Mouse (Mus musculus) limb, embryonic 15.5 days (tissue): Measurements from ENCODE around the gene Trappc12. TPM values are rescaled to one million over a fixed set of nuclear protein-coding genes. Genes with fewer than 3 reads are reported as not detected.

Source experiments
- ATAC-seq: fragments of 200-750 bp; cut with Nextera tagmentation; 2 replicates; pipeline ENCODE4 v1.8.0; 2017; ENCODE audit warnings: low read depth, moderate TSS enrichment; ENCODE audit not compliant: insufficient number of reproducible peaks, low FRiP score, low TSS enrichment
- H3K27ac ChIP-seq: fragments of 300-500 bp; sonication (generic); 2 replicates; pipeline ENCODE4 v1.5.1; 2015; ENCODE audit warnings: moderate library complexity, mild to moderate bottlenecking, inconsistent platforms
- H3K27me3 ChIP-seq: fragments of 300-500 bp; sonication (generic); 2 replicates; pipeline ENCODE4 v1.6.1; 2015; ENCODE audit warnings: inconsistent platforms
- H3K36me3 ChIP-seq: fragments of 300-500 bp; sonication (generic); 2 replicates; pipeline ENCODE4 v1.6.1; 2015; ENCODE audit warnings: inconsistent platforms
- H3K4me1 ChIP-seq: fragments of 300-500 bp; sonication (generic); 2 replicates; pipeline ENCODE4 v1.6.1; 2015; ENCODE audit warnings: inconsistent platforms
- H3K4me2 ChIP-seq: fragments of 300-500 bp; sonication (generic); 2 replicates; pipeline ENCODE4 v1.6.1; 2015; ENCODE audit warnings: mild to moderate bottlenecking, inconsistent platforms
- H3K4me3 ChIP-seq: fragments of 300-500 bp; sonication (generic); 2 replicates; pipeline ENCODE4 v1.5.1; 2015; ENCODE audit warnings: mild to moderate bottlenecking, inconsistent platforms
- H3K9ac ChIP-seq: fragments of 300-500 bp; sonication (generic); 2 replicates; pipeline ENCODE4 v1.6.1; 2015; ENCODE audit warnings: inconsistent platforms
- H3K9me3 ChIP-seq: fragments of 300-500 bp; sonication (generic); 2 replicates; pipeline ENCODE4 v1.6.1; 2016; ENCODE audit warnings: inconsistent platforms
- WGBS: fragments of 180-500 bp; shearing (Covaris S2); methylation state at CpG from one replicate; pipeline ENCODE4 v1.1.7; 2015; 5-methylcytosine and 5-hydroxymethylcytosine counted together
- polyA plus RNA-seq: library from polyadenylated mRNA; unstranded; fragments of >200 nt; fragmentation: Nextera tagmentation; extraction: Ambion mirVana; gene quantifications from 2 replicates; pipeline ENCODE4 v1.2.1, GENCODE M21; 2015

The Trappc12 gene
- polyA plus RNA-seq, 1 experiment from 2014 or later = 37.8 TPM

GRCm38 (mm10) chr12:28700101-28700511 lies 50.2 kb downstream of the Trappc12 start:
- ATAC-seq = no peak
- H3K27ac ChIP-seq = peak overlapping the region; percentile 71
- H3K4me1 ChIP-seq = peaks cover 9% of the 10 kb centered on the region; the same call in 1 of the 2 replicates
- H3K4me2 ChIP-seq = no peak overlapping the region
- H3K36me3 ChIP-seq = peaks cover 31% of the 10 kb centered on the region
- 40% methylated on average over 3 of the region's 3 CpGs for WGBS
- H3K4me3 ChIP-seq = no peak overlapping the region
- H3K27me3 ChIP-seq = no peaks in the 10 kb centered on the region
- no peaks in the 10 kb centered on the region for H3K9me3 ChIP-seq
- no peak overlapping the region for H3K9ac ChIP-seq

- Histone ChIP-seq H3K27ac (no peak overlapping the region), H3K4me2 (no peak overlapping the region), H3K36me3 (peaks cover 35% of the 10 kb centered on the region), H3K4me1 (peaks cover 9% of the 10 kb centered on the region; the same call in 1 of the 2 replicates), H3K27me3 (no peaks in the 10 kb centered on the region), H3K9me3 (no peaks in the 10 kb centered on the region), H3K9ac (no peak overlapping the region), H3K4me3 (no peak overlapping the region)
- ATAC-seq = no peak
- 14% methylated on average over 6 of the region's 6 CpGs for WGBS
These were observed 50.6 kb downstream of the Trappc12 start for GRCm38 (mm10) chr12:28699656-28700055.

- H3K9me3 ChIP-seq = no peaks in the 10 kb centered on the region
- H3K4me2 ChIP-seq = no peak overlapping the region
- H3K4me3 ChIP-seq = no peak overlapping the region
- H3K36me3 ChIP-seq = peaks cover 38% of the 10 kb centered on the region
- H3K27me3 ChIP-seq = no peaks in the 10 kb centered on the region
- no peak overlapping the region for H3K27ac ChIP-seq
- peaks cover 9% of the 10 kb centered on the region; the same call in 1 of the 2 replicates for H3K4me1 ChIP-seq
- WGBS = 71% methylated on average over 5 of the region's 5 CpGs
- H3K9ac ChIP-seq = no peak overlapping the region
- no peak for ATAC-seq
These were observed 51.2 kb downstream of the Trappc12 start for GRCm38 (mm10) chr12:28699086-28699485.

DNA sequence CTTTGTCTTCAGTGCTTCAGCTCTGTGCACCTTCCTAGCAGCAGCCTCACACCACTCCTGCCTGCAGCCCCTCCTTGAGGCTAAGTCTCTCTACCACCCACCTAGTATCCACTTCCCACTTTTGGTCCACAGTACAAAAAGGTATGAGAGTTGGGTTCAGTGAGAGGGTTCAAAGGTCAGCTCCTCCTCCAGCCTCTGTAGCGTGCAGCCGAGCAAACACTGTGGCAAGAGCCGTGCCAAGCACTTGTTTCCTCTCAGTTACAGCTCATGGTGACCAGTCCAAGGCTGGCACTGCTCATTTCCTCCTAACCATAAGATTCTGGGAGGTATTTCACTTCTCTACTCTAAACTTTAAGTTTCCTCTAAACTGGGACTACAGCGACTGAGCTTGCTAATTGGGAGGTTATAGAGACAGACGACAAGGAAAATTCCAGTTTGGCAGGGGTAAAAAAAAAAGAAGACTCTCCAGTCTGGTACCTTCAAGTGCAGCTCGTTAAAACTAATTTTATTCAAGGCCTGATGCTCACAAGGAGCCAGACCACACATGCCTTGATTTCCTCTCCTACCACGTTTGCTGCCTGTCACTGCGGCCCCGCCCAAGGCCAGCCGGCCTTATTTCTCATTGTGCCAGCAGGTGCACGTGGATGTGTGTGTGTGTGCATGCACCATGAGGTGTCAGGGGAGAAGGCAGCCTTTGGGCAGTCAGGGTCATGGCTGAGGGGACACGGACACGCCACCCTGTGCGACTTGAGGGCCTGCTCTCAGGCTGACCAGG lies 52.3 kb downstream of the Trappc12 start:
- no peak overlapping the region for H3K4me2 ChIP-seq
- ATAC-seq = no peak; the same call in 1 of the 2 replicates
- peaks cover 41% of the 10 kb centered on the region for H3K36me3 ChIP-seq
- H3K9me3 ChIP-seq = no peaks in the 10 kb centered on the region
- no peak overlapping the region for H3K27ac ChIP-seq
- no peak overlapping the region for H3K4me3 ChIP-seq
- no peak overlapping the region for H3K9ac ChIP-seq
- WGBS = 70% methylated on average over 14 of the region's 14 CpGs
- no peaks in the 10 kb centered on the region for H3K27me3 ChIP-seq
- H3K4me1 ChIP-seq = peaks cover 9% of the 10 kb centered on the region; the same call in 1 of the 2 replicates

- Histone ChIP-seq H3K36me3 (peaks cover 58% of the 10 kb centered on the region), H3K4me3 (no peak overlapping the region), H3K9me3 (no peaks in the 10 kb centered on the region), H3K27ac (no peak overlapping the region), H3K4me2 (no peak overlapping the region), H3K4me1 (0 out of 2 replicates have a peak, but pooled peaks cover under 1% of the 10 kb centered on the region), H3K9ac (no peak overlapping the region), H3K27me3 (no peaks in the 10 kb centered on the region)
- no peak for ATAC-seq
- WGBS = 92% methylated on average over 7 of the region's 7 CpGs
These were observed 55.5 kb downstream of the Trappc12 start for GRCm38 (mm10) chr12:28694776-28695175.

- H3K9ac ChIP-seq = no peak overlapping the region
- ATAC-seq = no peak
- H3K27me3 ChIP-seq = no peaks in the 10 kb centered on the region
- no peaks in the 10 kb centered on the region for H3K4me1 ChIP-seq
- 81% methylated on average over 2 of the region's 2 CpGs for WGBS
- no peaks in the 10 kb centered on the region for H3K9me3 ChIP-seq
- H3K4me3 ChIP-seq = no peak overlapping the region
- H3K27ac ChIP-seq = no peak overlapping the region
- H3K36me3 ChIP-seq = peaks cover 63% of the 10 kb centered on the region
- no peak overlapping the region for H3K4me2 ChIP-seq
These were observed 56.0 kb downstream of the Trappc12 start for GRCm38 (mm10) chr12:28694231-28694630.

- ATAC-seq = no peak
- Histone ChIP-seq H3K4me2 (no peak overlapping the region), H3K27ac (no peak overlapping the region), H3K36me3 (peaks cover 68% of the 10 kb centered on the region), H3K9ac (no peak overlapping the region), H3K9me3 (no peaks in the 10 kb centered on the region), H3K4me1 (no peaks in the 10 kb centered on the region), H3K4me3 (no peak overlapping the region), H3K27me3 (no peaks in the 10 kb centered on the region)
- 74% methylated on average over 3 of the region's 3 CpGs for WGBS
These were observed 56.5 kb downstream of the Trappc12 start for GRCm38 (mm10) chr12:28693738-28694137.

- no peak overlapping the region for H3K4me3 ChIP-seq
- H3K27me3 ChIP-seq = no peaks in the 10 kb centered on the region
- no peaks in the 10 kb centered on the region for H3K9me3 ChIP-seq
- peaks cover 47% of the 10 kb centered on the region for H3K36me3 ChIP-seq
- 91% methylated on average over 7 of the region's 7 CpGs for WGBS
- ATAC-seq = no peak
- H3K27ac ChIP-seq = no peak overlapping the region
- no peak overlapping the region for H3K9ac ChIP-seq
- H3K4me1 ChIP-seq = no peaks in the 10 kb centered on the region
- no peak overlapping the region for H3K4me2 ChIP-seq
These were observed 59.5 kb downstream of the Trappc12 start for GRCm38 (mm10) chr12:28690730-28691129.

GRCm38 (mm10) chr12:28688996-28689395 lies 61.3 kb downstream of the Trappc12 start:
- no peak overlapping the region for H3K27ac ChIP-seq
- no peak overlapping the region for H3K4me3 ChIP-seq
- no peaks in the 10 kb centered on the region for H3K9me3 ChIP-seq
- peaks cover 36% of the 10 kb centered on the region for H3K36me3 ChIP-seq
- H3K4me2 ChIP-seq = no peak overlapping the region
- 84% methylated on average over 6 of the region's 6 CpGs for WGBS
- no peak overlapping the region for H3K9ac ChIP-seq
- no peak for ATAC-seq
- H3K27me3 ChIP-seq = no peaks in the 10 kb centered on the region
- H3K4me1 ChIP-seq = no peaks in the 10 kb centered on the region

DNA sequence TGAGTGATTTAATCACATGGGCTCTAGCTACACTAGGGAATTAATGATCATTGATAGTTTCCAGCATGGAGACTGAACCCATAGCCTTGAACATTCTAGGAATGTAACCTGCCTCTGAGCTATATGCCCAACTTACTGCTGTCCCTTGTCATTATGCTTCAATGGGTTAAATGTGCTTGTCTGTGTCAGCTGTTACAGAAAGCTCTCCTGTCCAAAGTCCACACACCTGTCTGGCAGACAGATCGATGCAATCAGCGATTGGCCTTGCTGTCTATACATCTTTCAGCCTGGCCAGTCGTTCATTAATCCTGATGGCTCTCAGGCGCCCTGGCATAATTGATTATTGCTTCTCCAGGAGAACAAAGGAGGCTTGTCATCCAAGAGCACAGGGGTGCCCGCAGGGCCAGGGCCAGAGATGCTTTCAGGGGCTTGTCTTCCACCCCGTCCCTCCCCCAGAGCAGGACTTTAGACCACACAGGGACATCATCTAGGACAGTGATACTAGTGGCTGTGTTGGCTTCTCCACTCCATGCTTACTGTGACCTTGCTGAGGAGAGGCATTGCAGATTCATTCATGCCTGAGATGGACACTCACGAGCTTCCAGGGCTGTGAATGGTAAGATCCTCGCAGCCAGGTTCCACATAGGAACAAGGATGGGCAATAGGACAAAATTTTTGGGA lies 63.9 kb downstream of the Trappc12 start:
- no peaks in the 10 kb centered on the region for H3K9me3 ChIP-seq
- no peak overlapping the region for H3K4me2 ChIP-seq
- no peak overlapping the region for H3K27ac ChIP-seq
- no peak overlapping the region for H3K4me3 ChIP-seq
- H3K4me1 ChIP-seq = no peaks in the 10 kb centered on the region
- no peak overlapping the region for H3K9ac ChIP-seq
- ATAC-seq = no peak
- no peaks in the 10 kb centered on the region for H3K27me3 ChIP-seq
- H3K36me3 ChIP-seq = peaks cover 35% of the 10 kb centered on the region
- WGBS = 80% methylated on average over 8 of the region's 8 CpGs

DNA sequence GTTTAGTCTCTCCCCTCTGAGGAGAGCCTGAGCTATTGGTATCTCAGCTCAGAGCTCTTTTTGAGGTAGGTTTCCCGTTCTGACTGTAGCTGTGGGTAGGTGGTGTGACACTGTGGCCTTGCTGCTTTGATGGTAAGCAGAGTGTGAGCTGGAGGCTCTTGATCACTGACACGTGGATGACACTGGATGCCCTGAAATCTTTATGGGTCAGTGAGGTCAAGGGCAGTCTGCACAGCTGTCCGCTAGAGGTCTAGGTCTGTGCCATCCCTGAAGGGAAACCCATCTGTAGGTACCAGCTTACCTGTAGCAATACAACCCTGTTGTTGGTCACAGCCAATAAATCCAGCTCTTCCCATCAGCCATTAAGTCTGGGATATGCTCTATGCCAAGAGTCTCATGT lies 64.5 kb downstream of the Trappc12 start:
- Histone ChIP-seq H3K4me2 (no peak overlapping the region), H3K27me3 (no peaks in the 10 kb centered on the region), H3K4me1 (no peaks in the 10 kb centered on the region), H3K9me3 (no peaks in the 10 kb centered on the region), H3K27ac (no peak overlapping the region), H3K9ac (no peak overlapping the region), H3K36me3 (peaks cover 35% of the 10 kb centered on the region), H3K4me3 (no peak overlapping the region)
- WGBS = 77% methylated on average over 3 of the region's 3 CpGs
- ATAC-seq = no peak

- WGBS = 81% methylated on average over 1 of the region's 1 CpGs
- no peak overlapping the region for H3K4me2 ChIP-seq
- no peak for ATAC-seq
- no peak overlapping the region for H3K9ac ChIP-seq
- no peak overlapping the region for H3K27ac ChIP-seq
- H3K27me3 ChIP-seq = no peaks in the 10 kb centered on the region
- no peaks in the 10 kb centered on the region for H3K4me1 ChIP-seq
- H3K9me3 ChIP-seq = no peaks in the 10 kb centered on the region
- no peak overlapping the region for H3K4me3 ChIP-seq
- peaks cover 33% of the 10 kb centered on the region for H3K36me3 ChIP-seq
These were observed 65.6 kb downstream of the Trappc12 start for GRCm38 (mm10) chr12:28684674-28685073.
